Mouse (Mus musculus): ENCODE data around the gene P2ry14.
"Not testable (repeated sequence)": the region's sequence is repeated elsewhere in the genome, so short reads cannot be mapped to it uniquely, and the experiment has no call there.

P2ry14 gene

DNA sequence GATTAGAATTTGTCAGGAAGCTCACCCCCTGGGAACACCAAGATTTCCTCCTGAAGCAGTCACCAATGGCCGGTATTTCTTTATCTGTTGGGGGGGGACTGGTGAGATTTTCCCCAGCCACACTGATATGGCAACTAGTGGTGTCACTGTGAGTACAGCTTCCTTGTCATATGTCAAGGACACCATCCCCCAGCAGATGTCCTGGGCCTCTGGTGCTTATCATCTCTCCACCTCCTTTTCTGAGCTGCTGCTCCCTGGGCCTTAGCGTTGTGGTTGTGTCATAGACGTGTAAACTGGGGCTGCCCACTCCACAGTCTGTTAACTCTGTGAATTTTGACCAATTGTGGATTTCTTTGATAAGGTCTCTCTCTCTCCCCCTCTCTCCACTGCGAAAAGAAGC, 49.0 kb downstream of the P2ry14 start:
- no peak for DNase-seq (ENCODE audit: low spot score)

DNA sequence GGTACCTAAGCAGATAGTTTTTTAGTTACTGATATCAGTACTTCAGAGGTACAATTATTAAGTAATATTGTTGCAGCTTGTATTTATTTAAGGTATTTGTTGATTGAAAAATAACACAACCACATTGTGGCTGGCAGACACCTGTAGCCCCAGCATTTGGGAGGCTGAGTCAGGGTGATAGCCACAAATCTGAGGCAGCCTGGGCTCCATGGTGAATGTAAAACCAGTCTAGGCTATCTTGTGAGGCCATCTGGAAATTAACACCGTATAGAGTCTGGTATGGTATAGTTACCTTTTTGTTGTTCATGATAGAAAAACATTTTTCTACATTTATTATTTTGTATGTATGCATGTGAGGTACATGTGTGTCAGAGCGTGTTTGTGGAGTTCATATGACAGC, 51.3 kb downstream of the P2ry14 start:
- no peak for DNase-seq (ENCODE audit: low spot score)

GRCm38 (mm10) chr3:59101218-59101986, 52.0 kb downstream of the P2ry14 start, which contains the start of gene Gpr171:
Gpr171 (minus strand) TSS chr3:59101821.
- peak; percentile 73 for DNase-seq (ENCODE audit: low spot score)

DNA sequence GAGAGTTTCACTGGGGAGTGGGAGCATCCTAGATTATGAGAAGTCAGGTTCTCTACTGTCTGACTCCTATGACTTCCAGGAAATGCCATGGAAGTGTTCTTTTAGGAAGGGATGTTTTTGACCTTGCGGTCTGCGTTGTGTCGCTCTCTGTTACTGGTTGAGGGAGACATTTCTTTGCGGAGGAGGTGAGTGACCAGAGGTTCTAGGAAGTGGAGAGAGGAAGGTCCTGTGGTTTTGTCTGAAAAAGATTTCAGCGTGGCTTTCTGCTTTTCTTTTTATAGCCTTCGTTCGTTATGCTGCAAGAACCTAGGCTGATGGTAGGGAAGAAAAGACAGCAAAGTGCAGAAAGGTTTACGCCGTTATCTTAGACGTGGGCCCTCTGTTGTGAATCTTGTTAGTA, 54.9 kb downstream of the P2ry14 start:
- no peak for DNase-seq (ENCODE audit: low spot score)

DNA sequence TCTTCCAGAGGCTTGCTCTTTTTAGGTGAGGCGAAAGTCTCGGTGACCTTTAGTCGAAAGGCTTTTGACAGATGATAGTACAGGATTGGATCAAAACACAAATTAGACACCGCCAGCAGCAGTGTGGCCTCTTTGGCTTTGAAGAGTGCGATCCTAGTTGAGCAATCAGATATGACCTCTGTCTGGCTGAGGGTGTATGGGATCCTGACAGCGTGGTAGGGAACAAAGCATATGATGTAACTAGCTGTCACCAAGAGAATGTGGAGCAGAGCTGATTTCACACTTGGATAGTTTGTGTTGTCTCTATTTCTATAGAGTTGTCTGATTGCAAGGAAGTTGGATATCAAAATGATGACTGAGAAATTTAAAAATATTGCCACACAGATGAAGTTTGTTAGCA, 56.0 kb downstream of the P2ry14 start:
- DNase-seq (ENCODE audit: low spot score), result no peak

- DNase-seq (ENCODE audit: low spot score), result no peak
These were observed 60.7 kb downstream of the P2ry14 start for GRCm38 (mm10) chr3:59092702-59093101.

DNA sequence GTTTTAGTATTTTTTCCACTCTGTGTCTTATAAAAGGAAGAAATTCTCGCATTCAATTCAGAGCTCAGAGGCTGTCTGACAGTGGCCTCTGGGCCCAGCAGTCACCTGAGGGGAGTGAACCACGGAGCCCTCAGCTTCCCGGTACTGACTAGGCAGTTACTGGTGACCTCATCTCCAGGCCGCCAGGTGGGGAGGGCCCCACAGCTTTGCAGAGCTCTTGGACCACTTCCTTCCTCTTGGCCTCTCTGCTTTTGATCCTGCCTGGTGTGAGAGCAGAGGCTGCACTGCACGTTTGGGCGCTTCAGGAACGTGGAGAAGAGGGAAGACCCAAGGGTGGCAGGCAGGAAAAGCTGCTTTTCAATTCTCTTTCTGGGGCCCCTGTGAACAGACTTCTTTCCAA, 72.5 kb downstream of the P2ry14 start:
- DNase-seq (ENCODE audit: low spot score), result peak; percentile 75

- no peak for DNase-seq (ENCODE audit: low spot score)
These were observed 73.0 kb downstream of the P2ry14 start for GRCm38 (mm10) chr3:59080293-59080916.

- DNase-seq (ENCODE audit: low spot score), result peak; percentile 76
These were observed 74.1 kb downstream of the P2ry14 start for GRCm38 (mm10) chr3:59079327-59079726.

DNA sequence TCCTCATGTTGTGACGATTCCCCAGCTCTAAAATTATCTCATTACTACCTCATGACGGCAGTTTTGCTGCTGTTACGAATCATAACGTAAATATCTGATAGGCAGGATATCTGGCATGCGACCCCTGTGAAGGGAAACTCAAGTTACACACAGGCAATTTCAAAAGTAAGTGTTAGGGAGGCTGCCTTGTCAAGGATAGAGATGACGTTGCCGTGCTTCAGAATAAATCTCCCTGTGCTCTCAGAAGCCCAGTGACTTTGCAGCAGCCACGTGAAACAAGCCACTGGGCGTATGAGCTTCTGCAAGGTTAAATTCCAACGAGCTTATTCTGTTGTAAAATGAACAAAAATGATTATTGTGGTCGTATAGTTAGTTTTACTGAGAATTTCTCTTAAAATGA, 74.8 kb downstream of the P2ry14 start:
- no peak for DNase-seq (ENCODE audit: low spot score)

DNA sequence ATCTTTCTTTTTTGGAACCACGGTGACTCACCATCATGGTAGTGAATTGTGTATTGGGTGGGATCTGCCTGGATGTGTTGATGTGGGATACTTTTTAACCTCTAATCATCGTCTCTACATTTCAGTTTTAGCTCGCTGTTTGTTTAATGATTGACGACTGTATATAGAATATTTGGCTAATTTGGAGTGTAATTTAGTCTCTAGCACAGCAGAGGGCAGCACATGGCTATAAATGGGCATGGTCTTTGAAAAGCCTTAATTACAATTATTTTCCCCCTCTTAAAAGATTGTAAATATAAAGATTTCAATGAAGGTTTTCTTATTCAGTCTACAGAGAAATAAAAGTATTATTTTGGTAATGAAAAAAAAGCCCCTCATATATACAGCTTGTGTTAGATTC, 76.1 kb downstream of the P2ry14 start:
- no peak for DNase-seq (ENCODE audit: low spot score)

DNA sequence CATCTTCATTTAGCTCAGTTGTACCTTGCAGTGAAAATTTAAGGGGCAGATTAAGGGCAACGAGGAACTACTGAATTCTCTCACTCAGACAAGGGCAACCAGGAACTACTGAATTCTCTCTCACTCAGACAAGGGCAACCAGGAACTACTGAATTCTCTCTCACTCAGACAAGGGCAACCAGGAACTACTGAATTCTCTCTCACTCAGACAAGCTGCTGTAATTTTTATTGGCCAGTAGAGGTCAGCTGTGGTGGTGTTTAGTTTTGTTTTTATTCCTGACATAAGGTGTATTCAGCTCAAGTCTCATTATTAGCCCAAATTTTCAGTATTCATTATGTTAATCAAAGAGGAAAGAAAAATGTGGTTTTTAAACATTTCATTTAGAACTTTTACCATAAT, 84.3 kb downstream of the P2ry14 start:
- not testable (repeated sequence) for DNase-seq (ENCODE audit: low spot score)

GRCm38 (mm10) chr3:59066558-59067294, 86.7 kb downstream of the P2ry14 start:
- DNase-seq (ENCODE audit: low spot score), result no peak

GRCm38 (mm10) chr3:59065937-59066336, 87.5 kb downstream of the P2ry14 start:
- no peak for DNase-seq (ENCODE audit: low spot score)
